8 mouse cellular contexts compared by ENCODE assay signal in the genomic region with DNA sequence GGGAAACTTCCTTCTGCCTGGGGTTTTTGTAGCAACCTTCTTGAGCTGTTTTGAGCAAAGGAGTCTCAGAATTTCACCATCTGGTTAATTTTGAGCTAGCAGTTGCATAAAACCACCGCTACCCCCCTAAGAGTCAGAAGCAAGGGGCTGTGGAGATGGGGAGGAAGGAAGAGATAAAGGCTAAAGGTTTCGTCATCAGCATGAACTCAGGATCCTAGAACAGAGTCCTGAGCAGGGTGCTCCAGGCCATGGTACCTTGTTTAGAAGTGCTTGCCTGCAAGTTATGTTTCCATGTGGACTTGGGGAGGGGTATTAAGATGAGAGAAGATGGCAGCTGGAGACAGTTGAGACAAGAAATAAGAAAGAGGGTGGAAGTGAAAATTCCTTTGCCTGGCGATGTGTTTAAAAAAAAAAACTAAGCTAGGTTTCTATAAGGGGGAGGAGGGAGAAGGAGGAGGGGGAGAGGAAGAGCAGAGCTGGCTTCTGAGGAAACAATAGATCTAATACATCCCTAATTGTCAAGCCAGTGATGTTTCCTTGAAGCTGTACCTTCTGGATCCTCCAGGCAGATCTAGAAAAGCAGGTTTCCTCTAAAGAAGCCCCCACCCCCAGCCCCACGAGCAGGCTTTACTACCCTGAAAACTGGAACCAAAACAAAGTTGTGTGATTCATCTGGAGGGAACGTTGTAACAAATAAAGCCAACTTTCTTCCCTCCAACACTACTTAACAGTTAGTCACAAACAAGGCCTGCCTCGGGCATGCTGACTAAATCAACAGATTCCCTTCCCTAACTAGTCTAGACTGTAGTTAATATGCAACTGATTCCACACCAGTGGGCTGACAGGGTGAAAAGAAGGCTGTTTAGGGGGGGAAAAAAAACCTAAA. TPM values are rescaled to one million over a fixed set of nuclear protein-coding genes. Genes with fewer than 3 reads are reported as not detected.
DNase-seq lines count a peak whose midpoint lies in the region; ATAC-seq and TF ChIP-seq lines count a peak whose summit lies in the region.

No protein-coding gene starts in this region.

- TF ChIP-seq CTCF in bone marrow macrophage, adult 2 months (IDR thresholded peaks at IDR 0.05; ENCODE audit: low read depth, low read length), result no peak

- H3K4me3 ChIP-seq in bone marrow macrophage, adult 2 months (ENCODE audit: insufficient read depth, low read length), result no peak overlapping the region
- H3K4me3 ChIP-seq in heart, embryonic 12.5 days, result peak overlapping the region; percentile 84
- peak overlapping the region; percentile 81 for H3K4me3 ChIP-seq in kidney, embryonic 16.5 days (ENCODE audit: low read length)

- H3K36me3 ChIP-seq in heart, embryonic 12.5 days, result no peaks in the 10 kb centered on the region
- no peaks in the 10 kb centered on the region for H3K36me3 ChIP-seq in kidney, embryonic 16.5 days (ENCODE audit: insufficient read depth, low read length)

- no peaks in the 10 kb centered on the region for H3K9me3 ChIP-seq in heart, embryonic 12.5 days (replicated peaks)
- H3K9me3 ChIP-seq in kidney, embryonic 16.5 days (ENCODE audit: low read length), result no peaks in the 10 kb centered on the region

- peaks cover 22% of the 10 kb centered on the region for H3K4me1 ChIP-seq in bone marrow macrophage, adult 2 months (ENCODE audit: control insufficient read depth, insufficient read depth, low read length)
- peaks cover 44% of the 10 kb centered on the region for H3K4me1 ChIP-seq in heart, embryonic 12.5 days (replicated peaks)
- H3K4me1 ChIP-seq in kidney, embryonic 16.5 days (ENCODE audit: insufficient read depth, low read length), result peaks cover 32% of the 10 kb centered on the region

- H3K27ac ChIP-seq in bone marrow macrophage, adult 2 months (ENCODE audit: insufficient read depth, low read depth, low read length), result peak overlapping the region; percentile 17
- H3K27ac ChIP-seq in heart, embryonic 12.5 days (ENCODE audit: poor library complexity, severe bottlenecking), result peak overlapping the region; percentile 100
- H3K27ac ChIP-seq in kidney, embryonic 16.5 days (ENCODE audit: low read length), result peak overlapping the region; percentile 96

- H3K9ac ChIP-seq in heart, embryonic 12.5 days, result peak overlapping the region; percentile 43; the same call in 1 of the 2 replicates
- peak overlapping the region; percentile 99 for H3K9ac ChIP-seq in kidney, embryonic 16.5 days (replicated peaks; ENCODE audit: low read length)

- no peak for TF ChIP-seq POLR2A in bone marrow macrophage, adult 2 months (IDR thresholded peaks at IDR 0.05; ENCODE audit: borderline replicate concordance, low read depth, low read length)

- H3K27me3 ChIP-seq in heart, embryonic 12.5 days (replicated peaks), result no peaks in the 10 kb centered on the region
- no peaks in the 10 kb centered on the region for H3K27me3 ChIP-seq in kidney, embryonic 16.5 days (ENCODE audit: insufficient read depth, low read length)

- peak; percentile 11 to 41 for DNase-seq in layer of hippocampus, adult 18-20 months (ENCODE audit: low spot score in 2 of 2)
- DNase-seq in layer of hippocampus, postnatal 36 days, result no peak
- DNase-seq in cerebellum, adult 11-12 months, result no peak

- peak overlapping the region; percentile 72 for H3K4me2 ChIP-seq in heart, embryonic 12.5 days
- H3K4me2 ChIP-seq in kidney, embryonic 16.5 days (replicated peaks; ENCODE audit: low read depth, low read length), result peak overlapping the region; percentile 83

- 31% methylated on average over 6 of the region's 6 CpGs for WGBS in heart, embryonic 12.5 days
- WGBS in kidney, embryonic 16.5 days, result 34% methylated on average over 6 of the region's 6 CpGs

- no peak for ATAC-seq in heart, embryonic 12.5 days (ENCODE audit: insufficient number of reproducible peaks, low FRiP score)
- no peak for ATAC-seq in kidney, embryonic 16.5 days (ENCODE audit: low FRiP score, low TSS enrichment)
- peak; percentile 39 for ATAC-seq in megakaryocyte progenitor cell, adult 5-6 weeks (replicated peaks; ENCODE audit: poor library complexity)
- no peak for ATAC-seq in erythroid progenitor cell, adult 5-6 weeks (replicated peaks; ENCODE audit: low FRiP score, poor library complexity, severe bottlenecking)

RNA-seq across cellular contexts. Expression of a gene that starts 3.6 kb away (rescaled TPM):
- total RNA-seq in layer of hippocampus, adult 18-20 months (2021), result 10 to 100 TPM; 23.6 to 25.4 TPM
- 10 to 100 TPM; 31.7 to 31.8 TPM for total RNA-seq in layer of hippocampus, postnatal 36 days (2021)
- polyA plus RNA-seq in bone marrow macrophage, adult 2 months (2012; ENCODE audit: insufficient read depth, insufficient read length, missing spikeins), result 8.0 and 11.8 TPM in 2 replicates
- polyA plus RNA-seq in heart, embryonic 12.5 days (2016; fragmentation: Nextera tagmentation; extraction: Ambion mirVana), result 13.5 and 15.0 TPM in 2 replicates
- 23.6 and 26.8 TPM in 2 replicates for polyA plus RNA-seq in kidney, embryonic 16.5 days (2015; fragmentation: Nextera tagmentation; extraction: Ambion mirVana)
- total RNA-seq in megakaryocyte progenitor cell, adult 5-6 weeks (2015), result 5.5 and 6.8 TPM in 2 replicates
- 3.0 and 7.0 TPM in 2 replicates for total RNA-seq in megakaryocyte progenitor cell, adult 5-6 weeks (2017)
- 3.4 and 9.4 TPM in 2 replicates for total RNA-seq in erythroid progenitor cell, adult 5-6 weeks (2015; ENCODE audit: low replicate concordance)
- 0.51 and 4.0 TPM in 2 replicates for total RNA-seq in erythroid progenitor cell, adult 5-6 weeks (2017; ENCODE audit: low replicate concordance)

Comparison
In these comparisons a context has a peak if more than half of its experiments do, and no peak if none do; other contexts are left out.
1. DNase-seq: peak in layer of hippocampus, adult 18-20 months (2 of 2); none in layer of hippocampus, postnatal 36 days (0 of 2) and cerebellum, adult 11-12 months (single experiment).
2. H3K27ac ChIP-seq: peak in every context shown above with its lines; median percentile 100 in heart, embryonic 12.5 days; 96 in kidney, embryonic 16.5 days; 17 in bone marrow macrophage, adult 2 months.